Mouse (Mus musculus) neural tube, embryonic 11.5 days (tissue): Measurements from ENCODE around the gene Dpm2. TPM values are rescaled to one million over a fixed set of nuclear protein-coding genes. Genes with fewer than 3 reads are reported as not detected.

Experiments used
- ATAC-seq: fragments of 200-750 bp; cut with Nextera tagmentation; 2 replicates; pipeline ENCODE4 v1.8.0; 2017; ENCODE audit warnings: moderate number of reproducible peaks, mild to moderate bottlenecking, moderate TSS enrichment, moderate library complexity; ENCODE audit not compliant: insufficient read depth, low FRiP score, low TSS enrichment
- DNase-seq: peaks from one replicate; pipeline ENCODE4 v3.0.0-alpha.2; 2015; ENCODE audit warnings: low spot score
- H3K27ac ChIP-seq: fragments of 300-500 bp; sonication (generic); 2 replicates; pipeline ENCODE4 v1.5.1; 2014; ENCODE audit warnings: low read depth, mild to moderate bottlenecking, low read length
- H3K27me3 ChIP-seq: fragments of 300-500 bp; sonication (generic); 2 replicates; pipeline ENCODE4 v1.6.1; 2014; ENCODE audit warnings: mild to moderate bottlenecking, low read length, mixed read lengths; ENCODE audit not compliant: control insufficient read depth, insufficient read depth
- H3K36me3 ChIP-seq: fragments of 300-500 bp; sonication (generic); 2 replicates; pipeline ENCODE4 v1.6.1; 2014; ENCODE audit warnings: mild to moderate bottlenecking, low read length, moderate library complexity, mixed read lengths; ENCODE audit not compliant: control insufficient read depth, insufficient read depth
- H3K4me1 ChIP-seq: fragments of 300-500 bp; sonication (generic); 2 replicates; pipeline ENCODE4 v1.6.1; 2014; ENCODE audit warnings: low read length, mixed read lengths; ENCODE audit not compliant: control insufficient read depth, insufficient read depth
- H3K4me2 ChIP-seq: fragments of 300-500 bp; sonication (generic); 2 replicates; pipeline ENCODE4 v1.6.1; 2014; ENCODE audit warnings: low read depth, mild to moderate bottlenecking, moderate library complexity
- H3K4me3 ChIP-seq: fragments of 300-500 bp; sonication (generic); 2 replicates; pipeline ENCODE4 v1.5.1; 2014; ENCODE audit warnings: low read depth, low read length
- H3K9ac ChIP-seq: fragments of 300-500 bp; sonication (generic); 2 replicates; pipeline ENCODE4 v1.6.1; 2014; ENCODE audit warnings: mild to moderate bottlenecking, low read length
- H3K9me3 ChIP-seq: fragments of 300-500 bp; sonication (generic); 2 replicates; pipeline ENCODE4 v1.6.1; 2016; ENCODE audit warnings: low read length; ENCODE audit not compliant: control insufficient read depth
- WGBS: fragments of 180-500 bp; shearing (Covaris S2); extraction: QIAGEN DNeasy Blood & Tissue Kit; methylation state at CpG from one replicate; pipeline ENCODE4 v1.1.7; 2014; 5-methylcytosine and 5-hydroxymethylcytosine counted together
- polyA plus RNA-seq: library from polyadenylated mRNA; unstranded; fragments of >200 nt; fragmentation: Nextera tagmentation; extraction: Ambion mirVana; gene quantifications from 2 replicates; pipeline ENCODE4 v1.2.1, GENCODE M21; 2014

Dpm2 gene
- polyA plus RNA-seq, 1 experiment from 2014 or later = 111 TPM

DNA sequence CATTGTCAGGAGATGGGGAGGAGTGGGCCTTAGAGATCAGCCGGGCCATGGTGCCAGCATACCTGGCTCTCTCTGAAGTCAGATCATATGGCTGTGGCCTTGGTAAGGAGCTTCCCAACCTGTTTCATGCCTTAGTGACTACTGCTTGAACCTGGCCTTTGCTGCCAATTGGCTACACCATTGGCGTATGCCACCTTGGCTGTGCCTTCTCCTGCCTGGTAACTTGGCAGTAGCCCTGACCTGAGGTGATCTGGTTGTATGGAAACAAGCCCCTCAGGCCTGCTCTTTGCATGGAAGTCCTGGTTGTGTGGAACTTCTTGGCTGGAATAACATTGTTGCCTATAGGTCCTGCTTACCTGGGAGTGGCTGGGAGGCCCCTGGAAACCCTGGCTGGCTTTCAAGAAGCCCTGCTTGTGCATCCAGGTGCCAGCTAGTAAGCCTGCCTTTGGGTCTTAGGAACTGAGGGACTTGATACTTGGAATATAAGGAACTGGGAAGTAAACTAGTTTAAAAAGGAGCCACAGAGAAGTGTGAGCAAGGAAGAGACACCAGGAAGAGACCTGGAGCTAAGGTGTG lies 29.2 kb upstream of the Dpm2 start:
- no peak overlapping the region for H3K9ac ChIP-seq
- no peak overlapping the region for H3K4me2 ChIP-seq
- no peak overlapping the region for H3K27ac ChIP-seq
- WGBS = 97% methylated on average over 2 of the region's 2 CpGs
- ATAC-seq (no peak), DNase-seq (no peak)
- H3K9me3 ChIP-seq = no peaks in the 10 kb centered on the region
- peaks cover 35% of the 10 kb centered on the region for H3K4me1 ChIP-seq
- no peaks in the 10 kb centered on the region for H3K36me3 ChIP-seq
- H3K4me3 ChIP-seq = no peak overlapping the region
- H3K27me3 ChIP-seq = no peaks in the 10 kb centered on the region

DNA sequence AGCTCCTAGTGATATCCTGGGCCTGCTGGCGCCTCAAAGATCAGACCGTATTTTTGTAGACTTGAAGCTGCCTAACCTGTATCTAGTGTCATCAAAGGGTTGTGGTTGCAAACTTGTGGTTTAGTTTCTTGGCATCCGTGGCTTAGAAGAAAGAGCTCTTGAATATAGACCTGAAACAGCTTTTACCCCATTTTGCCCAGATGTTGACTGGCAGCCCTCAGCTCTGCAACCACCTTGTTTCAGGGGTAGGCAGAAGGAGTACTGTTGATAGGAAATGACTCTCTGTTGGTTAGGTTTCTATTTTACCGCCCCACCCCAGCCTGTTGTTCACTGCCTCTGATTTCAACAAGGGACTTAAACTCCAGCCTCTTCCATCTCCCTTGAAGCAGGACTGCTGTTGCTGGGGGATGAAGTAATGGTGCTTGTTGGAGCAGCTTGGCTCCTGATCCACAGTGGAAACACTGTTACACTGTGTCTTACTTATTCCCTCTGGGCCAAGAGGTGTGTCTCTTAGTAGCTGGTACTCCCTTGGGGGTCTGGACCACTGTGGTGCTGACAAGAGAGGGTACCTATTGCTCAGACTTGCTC lies 28.6 kb upstream of the Dpm2 start:
- 92% methylated on average over 4 of the region's 4 CpGs for WGBS

DNA sequence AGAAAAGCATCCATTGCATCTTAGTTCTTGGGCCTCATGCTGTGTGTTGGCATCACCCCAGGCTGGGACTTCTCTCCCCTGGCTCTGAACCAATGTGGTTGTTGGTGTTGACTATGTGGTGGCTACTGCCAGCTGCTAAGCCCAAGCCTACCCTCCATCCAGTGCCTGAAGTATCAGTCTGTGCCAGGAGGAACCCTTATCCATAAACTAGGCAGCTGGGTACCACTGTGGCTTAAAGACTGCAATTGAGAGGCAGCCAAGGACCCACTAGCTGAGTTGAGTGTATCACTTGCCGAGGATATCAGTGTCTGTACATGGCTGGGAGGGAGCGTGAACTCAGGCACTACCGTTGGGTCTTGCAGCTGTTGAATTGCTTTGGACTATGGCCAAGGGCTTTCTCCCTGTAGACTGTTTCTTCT lies 27.6 kb upstream of the Dpm2 start:
- no peak overlapping the region for H3K9ac ChIP-seq
- no peaks in the 10 kb centered on the region; the same call in 1 of the 2 replicates for H3K36me3 ChIP-seq
- H3K4me3 ChIP-seq = no peak overlapping the region
- H3K9me3 ChIP-seq = no peaks in the 10 kb centered on the region
- H3K4me1 ChIP-seq = peaks cover 19% of the 10 kb centered on the region
- no peaks in the 10 kb centered on the region for H3K27me3 ChIP-seq
- no peak overlapping the region for H3K27ac ChIP-seq
- DNase-seq (no peak), ATAC-seq (no peak)
- H3K4me2 ChIP-seq = no peak overlapping the region
- 91% methylated on average over 3 of the region's 3 CpGs for WGBS

More for the DNA sequence above, 28.6 kb upstream of the Dpm2 start:
- no peaks in the 10 kb centered on the region for H3K27me3 ChIP-seq
- no peaks in the 10 kb centered on the region for H3K9me3 ChIP-seq
- H3K9ac ChIP-seq = no peak overlapping the region
- peaks cover 28% of the 10 kb centered on the region for H3K4me1 ChIP-seq
- DNase-seq (no peak), ATAC-seq (no peak)
- H3K36me3 ChIP-seq = no peaks in the 10 kb centered on the region
- H3K27ac ChIP-seq = no peak overlapping the region
- no peak overlapping the region for H3K4me3 ChIP-seq
- H3K4me2 ChIP-seq = no peak overlapping the region

DNA sequence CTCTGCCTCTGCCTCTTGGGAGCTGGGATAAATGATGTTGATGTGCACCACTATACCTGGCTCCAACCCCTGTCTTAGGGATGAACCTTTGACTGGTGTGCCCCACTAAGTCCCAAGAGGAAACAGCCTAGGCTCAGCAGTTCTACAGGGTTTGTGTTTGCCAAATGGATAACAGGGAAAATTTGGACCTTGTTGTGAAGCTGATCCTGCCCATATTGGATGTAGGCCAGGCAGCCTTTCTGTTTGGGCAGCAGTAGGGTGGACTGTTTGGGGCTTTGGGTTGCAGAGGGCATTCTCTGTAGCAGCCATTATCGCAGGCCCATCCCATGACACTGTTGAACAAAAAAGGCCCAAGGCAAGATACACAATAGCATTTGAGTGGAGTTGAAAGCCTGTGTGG lies 23.7 kb upstream of the Dpm2 start:
- Histone ChIP-seq H3K27me3 (no peaks in the 10 kb centered on the region), H3K9ac (no peak overlapping the region), H3K9me3 (no peaks in the 10 kb centered on the region), H3K27ac (no peak overlapping the region), H3K4me2 (no peak overlapping the region), H3K4me1 (no peaks in the 10 kb centered on the region), H3K4me3 (no peak overlapping the region), H3K36me3 (no peaks in the 10 kb centered on the region; the same call in 1 of the 2 replicates)
- ATAC-seq (no peak), DNase-seq (no peak)
- WGBS = 89% methylated on average over 1 of the region's 1 CpGs

DNA sequence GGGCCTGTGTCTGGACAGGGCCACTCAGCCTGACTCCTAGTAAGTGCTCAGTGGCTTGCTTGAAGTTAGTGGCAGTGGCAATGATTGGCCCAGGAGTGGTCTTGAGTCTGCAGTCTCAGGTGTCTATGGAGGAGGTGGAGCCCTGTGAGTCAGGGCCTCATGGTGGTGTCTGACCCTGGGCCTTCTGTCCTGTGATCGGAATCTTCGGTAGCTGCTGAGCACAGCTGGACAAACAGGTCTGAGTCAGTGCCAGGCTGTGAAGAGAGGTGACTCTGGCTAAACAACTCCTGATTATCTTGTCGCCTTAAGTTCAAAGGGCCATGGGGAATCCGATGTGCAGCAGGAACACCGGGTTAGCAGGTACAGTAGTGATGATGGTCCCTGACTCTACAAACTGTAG lies 23.3 kb upstream of the Dpm2 start:
- 78% methylated on average over 5 of the region's 5 CpGs for WGBS
- H3K27me3 ChIP-seq = no peaks in the 10 kb centered on the region

DNA sequence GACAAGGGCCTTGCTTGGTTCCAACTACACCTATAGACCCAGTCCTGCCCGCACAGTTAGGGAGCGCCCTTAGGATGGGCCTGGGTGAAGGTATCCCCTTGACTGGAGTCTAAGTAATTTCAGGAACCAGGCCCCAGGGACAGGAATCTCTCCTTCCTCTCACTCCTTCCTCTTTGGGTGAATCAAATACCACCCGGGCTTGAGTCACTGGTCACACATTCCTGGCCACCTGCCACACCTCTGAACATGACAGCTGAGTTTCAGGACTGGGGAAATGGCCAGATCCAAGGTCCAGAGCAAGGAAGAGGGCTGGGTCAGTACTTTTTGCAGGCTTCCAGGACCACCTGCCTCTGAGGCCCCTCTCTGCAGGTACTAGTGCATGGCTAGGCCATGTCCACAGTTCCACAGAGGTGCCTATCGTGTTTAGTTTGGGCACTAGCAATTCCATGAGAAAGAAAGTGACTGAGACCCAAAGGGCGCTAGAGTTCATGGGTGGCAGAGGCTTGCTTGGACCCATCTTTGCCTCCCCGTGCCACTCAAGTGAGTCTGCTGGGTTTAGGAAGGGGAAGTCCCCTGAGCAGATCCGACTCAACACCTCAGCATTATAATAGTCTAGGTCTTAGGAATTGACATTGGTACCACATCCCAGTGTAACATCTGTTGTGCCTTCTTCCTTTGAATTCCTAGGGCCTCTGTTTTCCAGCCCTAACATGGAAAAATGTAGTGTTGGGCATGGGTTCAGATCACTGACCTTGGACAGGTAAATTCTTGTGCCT lies 22.5 kb upstream of the Dpm2 start:
- Histone ChIP-seq H3K4me3 (no peak overlapping the region), H3K9me3 (no peaks in the 10 kb centered on the region), H3K9ac (no peak overlapping the region), H3K27ac (no peak overlapping the region), H3K27me3 (no peaks in the 10 kb centered on the region), H3K36me3 (no peaks in the 10 kb centered on the region; the same call in 1 of the 2 replicates), H3K4me2 (no peak overlapping the region), H3K4me1 (no peaks in the 10 kb centered on the region)
- ATAC-seq = no peak
- 93% methylated on average over 7 of the region's 7 CpGs for WGBS
- no peak for DNase-seq

More for the DNA sequence above, 23.3 kb upstream of the Dpm2 start:
- H3K36me3 ChIP-seq = no peaks in the 10 kb centered on the region; the same call in 1 of the 2 replicates
- DNase-seq = no peak
- no peak for ATAC-seq
- no peak overlapping the region for H3K4me2 ChIP-seq
- H3K4me3 ChIP-seq = no peak overlapping the region
- no peaks in the 10 kb centered on the region for H3K9me3 ChIP-seq
- no peak overlapping the region for H3K9ac ChIP-seq
- H3K4me1 ChIP-seq = no peaks in the 10 kb centered on the region
- no peak overlapping the region for H3K27ac ChIP-seq

DNA sequence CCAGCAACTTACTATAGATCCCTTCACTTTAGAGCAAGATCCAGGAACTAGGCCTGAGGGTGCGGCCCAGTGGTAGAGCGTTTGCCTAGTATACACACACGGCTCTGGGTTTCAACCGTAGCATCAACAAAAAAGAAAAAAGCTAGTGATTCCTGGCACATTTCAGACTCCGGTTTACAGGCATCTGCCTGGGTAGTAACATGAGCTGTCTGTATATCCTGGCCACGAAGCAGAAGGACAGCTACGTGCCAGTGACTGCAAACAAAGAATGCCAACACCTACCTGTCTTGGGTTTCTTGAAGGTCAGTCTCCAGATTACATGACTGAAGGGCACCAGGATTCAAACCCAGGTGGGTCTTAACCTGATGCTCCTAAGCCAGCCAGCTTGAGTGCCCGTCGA lies 21.5 kb upstream of the Dpm2 start:
- ATAC-seq (no peak), DNase-seq (no peak)
- WGBS = 92% methylated on average over 9 of the region's 9 CpGs
- Histone ChIP-seq H3K4me3 (no peak overlapping the region), H3K4me1 (no peaks in the 10 kb centered on the region), H3K4me2 (no peak overlapping the region), H3K9me3 (no peaks in the 10 kb centered on the region), H3K9ac (no peak overlapping the region), H3K27ac (no peak overlapping the region), H3K27me3 (no peaks in the 10 kb centered on the region), H3K36me3 (no peaks in the 10 kb centered on the region; the same call in 1 of the 2 replicates)

DNA sequence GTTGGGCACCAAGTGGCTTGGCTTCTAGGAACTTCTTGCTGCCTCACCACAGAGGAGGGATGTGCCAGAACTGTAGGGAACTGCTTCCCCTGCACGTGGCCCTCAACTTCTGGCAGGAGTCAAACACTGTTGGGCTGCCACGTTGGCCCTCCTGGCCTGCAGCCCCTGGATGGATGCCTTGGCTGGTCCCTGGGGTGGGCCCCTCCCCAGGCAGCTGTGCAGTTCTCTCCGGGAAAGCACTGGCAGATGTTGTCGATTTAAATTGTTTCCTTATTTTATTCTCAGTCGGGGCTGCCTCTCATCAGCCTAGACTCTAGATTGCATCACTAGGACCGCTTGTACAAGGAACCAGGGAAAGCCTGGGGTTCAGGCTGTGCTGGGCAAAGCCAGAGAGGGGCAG lies 20.9 kb upstream of the Dpm2 start:
- Histone ChIP-seq H3K4me3 (no peak overlapping the region), H3K27me3 (no peaks in the 10 kb centered on the region), H3K4me1 (no peaks in the 10 kb centered on the region), H3K9me3 (no peaks in the 10 kb centered on the region), H3K36me3 (no peaks in the 10 kb centered on the region; the same call in 1 of the 2 replicates), H3K27ac (no peak overlapping the region), H3K9ac (no peak overlapping the region), H3K4me2 (no peak overlapping the region)
- no peak for ATAC-seq
- 81% methylated on average over 6 of the region's 6 CpGs for WGBS
- DNase-seq = no peak
